Mouse (Mus musculus) hindbrain, embryonic 15.5 days (tissue): ENCODE measurements around the gene Zrsr1. TPM values are rescaled to one million over a fixed set of nuclear protein-coding genes. Genes with fewer than 3 reads are reported as not detected.
A peak's percentile ranks its signal among the peaks of the same experiment; 100 is the strongest.

ENCODE experiments used
- ATAC-seq: fragments of 200-750 bp; cut with Nextera tagmentation; 2 replicates; pipeline ENCODE4 v1.8.0; 2017; ENCODE audit warnings: low read depth, moderate number of reproducible peaks, moderate TSS enrichment; ENCODE audit not compliant: low FRiP score
- H3K27ac ChIP-seq: fragments of 300-500 bp; sonication (generic); replicated peaks from 2 replicates; pipeline ENCODE4 v1.5.1; 2015; ENCODE audit warnings: mild to moderate bottlenecking, inconsistent platforms
- H3K27me3 ChIP-seq: fragments of 300-500 bp; sonication (generic); 2 replicates; pipeline ENCODE4 v1.6.1; 2015; ENCODE audit warnings: control low read depth, inconsistent platforms
- H3K36me3 ChIP-seq: fragments of 300-500 bp; sonication (generic); 2 replicates; pipeline ENCODE4 v1.6.1; 2015; ENCODE audit warnings: control low read depth, inconsistent platforms
- H3K4me1 ChIP-seq: fragments of 300-500 bp; sonication (generic); replicated peaks from 2 replicates; pipeline ENCODE4 v1.6.1; 2015; ENCODE audit warnings: control low read depth, inconsistent platforms
- H3K4me2 ChIP-seq: fragments of 300-500 bp; sonication (generic); 2 replicates; pipeline ENCODE4 v1.6.1; 2015; ENCODE audit warnings: moderate library complexity, mild to moderate bottlenecking, inconsistent platforms
- H3K4me3 ChIP-seq: fragments of 300-500 bp; sonication (generic); 2 replicates; pipeline ENCODE4 v1.5.1; 2015; ENCODE audit warnings: mild to moderate bottlenecking, inconsistent platforms
- H3K9ac ChIP-seq: fragments of 300-500 bp; sonication (generic); 2 replicates; pipeline ENCODE4 v1.6.1; 2015; ENCODE audit warnings: inconsistent platforms
- H3K9me3 ChIP-seq: fragments of 300-500 bp; sonication (generic); 2 replicates; pipeline ENCODE4 v1.6.1; 2016; ENCODE audit warnings: control low read depth, inconsistent platforms
- WGBS: fragments of 180-500 bp; shearing (Covaris S2); methylation state at CpG from one replicate; pipeline ENCODE4 v1.1.7; 2015; 5-methylcytosine and 5-hydroxymethylcytosine counted together
- polyA plus RNA-seq: library from polyadenylated mRNA; unstranded; fragments of >200 nt; fragmentation: Nextera tagmentation; extraction: Ambion mirVana; gene quantifications from 2 replicates; pipeline ENCODE4 v1.2.1, GENCODE M21; 2015

Zrsr1 gene
- polyA plus RNA-seq, 1 experiment from 2014 or later: 8.0 TPM

DNA sequence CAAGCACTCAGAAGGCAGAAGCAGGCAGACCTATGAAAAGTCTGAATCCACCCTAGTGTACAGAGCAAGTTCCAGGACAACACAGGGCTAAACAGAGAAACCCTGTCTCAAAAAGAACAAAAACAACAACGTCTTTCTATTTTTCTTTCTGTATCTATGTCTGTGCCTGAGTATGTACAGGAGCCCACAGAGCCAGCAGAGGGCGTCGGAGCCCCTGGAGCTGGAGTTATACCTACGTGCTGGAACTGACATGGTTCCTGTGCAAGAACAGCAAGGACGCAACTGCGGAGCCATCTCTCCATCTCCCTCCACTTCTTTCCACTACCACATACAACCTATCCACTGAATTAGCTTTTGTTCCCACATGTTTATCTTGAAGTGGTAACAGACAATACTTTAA, 21.7 kb upstream of the Zrsr1 start:
- H3K4me3 ChIP-seq: no peak overlapping the region
- no peaks in the 10 kb centered on the region for H3K9me3 ChIP-seq
- no peaks in the 10 kb centered on the region for H3K36me3 ChIP-seq
- no peaks in the 10 kb centered on the region for H3K27me3 ChIP-seq
- no peaks in the 10 kb centered on the region for H3K4me1 ChIP-seq
- no peak for ATAC-seq
- no peak overlapping the region for H3K9ac ChIP-seq
- H3K27ac ChIP-seq: no peak overlapping the region
- 87% methylated on average over 6 of the region's 6 CpGs for WGBS
- no peak overlapping the region for H3K4me2 ChIP-seq

- no peaks in the 10 kb centered on the region for H3K27me3 ChIP-seq
- no peak for ATAC-seq
- H3K27ac ChIP-seq: no peak overlapping the region
- no peak overlapping the region for H3K4me2 ChIP-seq
- 89% methylated on average over 7 of the region's 7 CpGs for WGBS
- no peak overlapping the region for H3K9ac ChIP-seq
- no peaks in the 10 kb centered on the region for H3K4me1 ChIP-seq
- H3K9me3 ChIP-seq: no peaks in the 10 kb centered on the region
- no peak overlapping the region for H3K4me3 ChIP-seq
- no peaks in the 10 kb centered on the region for H3K36me3 ChIP-seq
Measured at GRCm38 (mm10) chr11:22952668-22953067, 19.1 kb upstream of the Zrsr1 start.

GRCm38 (mm10) chr11:22956346-22956745, 15.5 kb upstream of the Zrsr1 start:
- 94% methylated on average over 6 of the region's 6 CpGs for WGBS
- ATAC-seq: no peak

GRCm38 (mm10) chr11:22956830-22957229, 15.0 kb upstream of the Zrsr1 start:
- ATAC-seq: no peak
- Histone ChIP-seq H3K4me1 (no peaks in the 10 kb centered on the region), H3K36me3 (no peaks in the 10 kb centered on the region), H3K9me3 (no peaks in the 10 kb centered on the region), H3K27me3 (no peaks in the 10 kb centered on the region), H3K27ac (no peak overlapping the region), H3K4me2 (no peak overlapping the region), H3K9ac (no peak overlapping the region), H3K4me3 (no peak overlapping the region)
- WGBS: 77% methylated on average over 4 of the region's 4 CpGs

More at GRCm38 (mm10) chr11:22956346-22956745, 15.5 kb upstream of the Zrsr1 start:
- Histone ChIP-seq H3K36me3 (no peaks in the 10 kb centered on the region), H3K4me1 (no peaks in the 10 kb centered on the region), H3K4me3 (no peak overlapping the region), H3K9ac (no peak overlapping the region), H3K27ac (no peak overlapping the region), H3K27me3 (no peaks in the 10 kb centered on the region), H3K9me3 (no peaks in the 10 kb centered on the region), H3K4me2 (no peak overlapping the region)

DNA sequence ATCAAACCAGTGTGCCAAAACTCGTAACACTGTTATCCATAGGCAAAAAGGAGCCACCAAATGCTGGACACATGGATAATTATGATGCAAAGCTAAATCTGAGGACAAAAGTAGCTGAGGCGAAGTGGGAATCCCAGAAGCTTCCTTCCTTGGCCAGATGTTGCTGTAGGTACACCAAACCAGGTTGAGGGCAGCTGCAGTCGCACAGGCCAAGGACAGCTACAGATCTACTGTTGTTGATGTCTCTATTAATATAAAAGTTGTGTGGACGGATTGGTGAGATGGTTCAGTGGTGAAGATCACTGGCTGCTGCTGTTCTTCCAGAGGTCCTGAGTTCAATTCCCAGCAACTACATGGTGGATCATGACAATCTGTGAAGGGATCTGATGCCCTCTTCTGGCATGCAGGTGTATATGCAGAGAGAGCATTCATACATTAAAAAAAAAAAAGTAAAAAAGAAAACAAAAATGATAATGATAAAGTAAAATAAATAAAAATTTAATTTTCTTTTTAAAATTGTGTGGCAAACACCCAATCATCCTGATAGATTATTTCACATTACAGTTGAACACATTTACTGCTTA, 13.9 kb upstream of the Zrsr1 start:
- 95% methylated on average over 4 of the region's 4 CpGs for WGBS
- Histone ChIP-seq H3K9me3 (no peaks in the 10 kb centered on the region), H3K4me1 (no peaks in the 10 kb centered on the region), H3K27ac (no peak overlapping the region), H3K4me3 (no peak overlapping the region), H3K27me3 (no peaks in the 10 kb centered on the region), H3K4me2 (no peak overlapping the region), H3K36me3 (no peaks in the 10 kb centered on the region), H3K9ac (no peak overlapping the region)
- ATAC-seq: no peak

DNA sequence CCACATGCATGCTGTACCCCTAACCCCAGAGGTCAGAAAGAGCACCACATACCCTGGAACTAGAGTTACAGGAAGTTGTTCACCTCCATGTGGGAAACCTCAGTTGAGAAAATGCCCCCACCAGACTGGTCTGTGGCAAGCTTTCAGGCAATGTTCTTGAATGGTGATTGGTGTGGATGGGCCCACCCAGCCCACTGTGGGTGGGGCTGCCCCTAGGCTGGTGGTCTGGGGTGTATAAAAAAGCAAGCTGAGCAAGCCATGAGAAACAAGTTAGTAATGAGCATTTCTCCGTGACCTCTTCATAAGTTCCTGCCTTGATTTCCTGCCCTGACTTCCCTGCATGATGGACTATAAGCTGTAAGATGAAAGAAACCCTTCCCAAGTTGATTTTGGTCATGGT, 9.7 kb upstream of the Zrsr1 start:
- ATAC-seq: no peak
- Histone ChIP-seq H3K9ac (no peak overlapping the region), H3K4me3 (no peak overlapping the region), H3K27me3 (no peaks in the 10 kb centered on the region), H3K27ac (no peak overlapping the region), H3K36me3 (no peaks in the 10 kb centered on the region), H3K4me1 (no peaks in the 10 kb centered on the region), H3K9me3 (no peaks in the 10 kb centered on the region), H3K4me2 (no peak overlapping the region)
- 88% methylated on average over 1 of the region's 1 CpGs for WGBS

- H3K4me2 ChIP-seq: no peak overlapping the region
- no peak overlapping the region for H3K9ac ChIP-seq
- no peak overlapping the region for H3K27ac ChIP-seq
- ATAC-seq: no peak
- H3K4me1 ChIP-seq: no peaks in the 10 kb centered on the region
- H3K27me3 ChIP-seq: no peaks in the 10 kb centered on the region
- WGBS: 73% methylated on average over 4 of the region's 4 CpGs
- H3K4me3 ChIP-seq: no peak overlapping the region
- H3K9me3 ChIP-seq: no peaks in the 10 kb centered on the region
- H3K36me3 ChIP-seq: no peaks in the 10 kb centered on the region
Measured at GRCm38 (mm10) chr11:22964401-22964800, 7.4 kb upstream of the Zrsr1 start.

DNA sequence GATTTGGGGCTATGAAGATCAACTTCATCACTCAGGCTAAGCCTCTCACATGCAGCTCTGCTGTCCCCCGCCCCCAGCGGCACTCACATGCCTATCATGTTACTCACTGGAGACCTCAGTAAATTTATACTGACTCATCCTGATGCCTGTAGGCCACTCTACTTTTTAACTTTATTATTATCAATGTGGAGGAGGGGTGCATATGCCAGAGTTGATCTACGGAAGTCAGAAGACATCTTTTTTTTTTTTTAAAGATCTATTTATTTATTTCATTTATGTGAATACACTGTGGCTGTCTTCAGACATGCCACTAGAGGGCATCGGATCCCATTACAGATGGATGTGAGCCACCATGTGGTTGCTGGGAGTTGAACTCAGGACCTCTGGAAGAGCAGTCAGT, 6.3 kb upstream of the Zrsr1 start:
- Histone ChIP-seq H3K4me3 (no peak overlapping the region), H3K9me3 (no peaks in the 10 kb centered on the region), H3K9ac (no peak overlapping the region), H3K4me1 (no peaks in the 10 kb centered on the region), H3K36me3 (no peaks in the 10 kb centered on the region), H3K27ac (no peak overlapping the region), H3K4me2 (no peak overlapping the region), H3K27me3 (no peaks in the 10 kb centered on the region)
- ATAC-seq: no peak
- 88% methylated on average over 4 of the region's 4 CpGs for WGBS

GRCm38 (mm10) chr11:22969486-22969885, 2.3 kb upstream of the Zrsr1 start:
- Histone ChIP-seq H3K36me3 (peaks cover 9% of the 10 kb centered on the region; the same call in 1 of the 2 replicates), H3K27ac (no peak overlapping the region), H3K4me2 (no peak overlapping the region), H3K9me3 (peaks cover 11% of the 10 kb centered on the region; the same call in 1 of the 2 replicates), H3K9ac (no peak overlapping the region), H3K27me3 (no peaks in the 10 kb centered on the region), H3K4me3 (no peak overlapping the region), H3K4me1 (peaks cover 8% of the 10 kb centered on the region)
- no peak for ATAC-seq
- 67% methylated on average over 6 of the region's 6 CpGs for WGBS

- Histone ChIP-seq H3K36me3 (peaks cover 9% of the 10 kb centered on the region; the same call in 1 of the 2 replicates), H3K9me3 (peaks cover 11% of the 10 kb centered on the region; the same call in 1 of the 2 replicates), H3K4me2 (no peak overlapping the region), H3K27me3 (no peaks in the 10 kb centered on the region), H3K9ac (no peak overlapping the region), H3K27ac (no peak overlapping the region), H3K4me1 (peaks cover 15% of the 10 kb centered on the region), H3K4me3 (no peak overlapping the region)
- 100% methylated on average over 1 of the region's 1 CpGs for WGBS
- no peak for ATAC-seq
Measured at GRCm38 (mm10) chr11:22970546-22970945, 1.3 kb upstream of the Zrsr1 start.

- peak; percentile 73 for ATAC-seq
- 51% methylated on average over 40 of the region's 46 CpGs for WGBS
- Histone ChIP-seq H3K27ac (peak overlapping the region; percentile 82), H3K4me3 (peak overlapping the region; percentile 50), H3K9ac (peak overlapping the region; percentile 55), H3K27me3 (no peaks in the 10 kb centered on the region), H3K4me2 (peak overlapping the region; percentile 56), H3K4me1 (peaks cover 34% of the 10 kb centered on the region), H3K9me3 (peaks cover 11% of the 10 kb centered on the region; the same call in 1 of the 2 replicates), H3K36me3 (peaks cover 16% of the 10 kb centered on the region)
Measured at GRCm38 (mm10) chr11:22972746-22973526, 1.1 kb downstream of the Zrsr1 start.

DNA sequence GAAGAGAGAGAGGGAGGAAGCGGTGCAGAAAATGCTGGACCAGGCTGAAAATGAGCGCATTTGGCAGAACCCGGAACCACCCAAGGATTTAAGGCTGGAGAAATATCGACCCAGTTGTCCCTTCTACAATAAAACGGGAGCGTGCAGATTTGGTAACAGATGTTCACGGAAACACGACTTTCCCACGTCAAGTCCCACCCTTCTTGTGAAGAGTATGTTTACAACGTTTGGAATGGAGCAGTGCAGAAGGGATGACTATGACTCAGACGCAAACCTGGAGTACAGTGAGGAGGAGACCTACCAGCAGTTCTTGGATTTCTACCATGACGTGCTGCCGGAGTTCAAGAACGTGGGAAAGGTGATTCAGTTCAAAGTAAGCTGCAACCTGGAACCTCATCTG, 1.8 kb downstream of the Zrsr1 start:
- Histone ChIP-seq H3K36me3 (peaks cover 16% of the 10 kb centered on the region), H3K9ac (peak overlapping the region; percentile 45), H3K4me1 (peaks cover 38% of the 10 kb centered on the region), H3K9me3 (peaks cover 11% of the 10 kb centered on the region; the same call in 1 of the 2 replicates), H3K27me3 (no peaks in the 10 kb centered on the region), H3K27ac (peak overlapping the region; percentile 72), H3K4me2 (peak overlapping the region; percentile 56), H3K4me3 (peak overlapping the region; percentile 50)
- ATAC-seq: no peak
- 49% methylated on average over 14 of the region's 14 CpGs for WGBS
